Mouse (Mus musculus) liver, adult 2 months (tissue): Measurements from ENCODE around the gene Iqgap2.

Experiments used
- CTCF ChIP-seq: fragments of 200-500 bp; IDR thresholded peaks from 2 replicates; pipeline ENCODE4 v1.5.1; 2011; ENCODE audit warnings: low read depth, low read length, control low read depth
- POLR2A ChIP-seq: fragments of 200-500 bp; IDR thresholded peaks from 2 replicates; pipeline ENCODE4 v1.6.1; 2011; ENCODE audit warnings: low read length, control low read depth; ENCODE audit not compliant: insufficient read depth; ENCODE audit errors: extremely low read depth

GRCm38 (mm10) chr13:95609088-95609420 lies 282.7 kb downstream of the Iqgap2 start:
- TF ChIP-seq CTCF, result no peak
- TF ChIP-seq POLR2A, result no peak
